Mouse (Mus musculus): ENCODE measurements around the gene Col6a5.

The Col6a5 gene

DNA sequence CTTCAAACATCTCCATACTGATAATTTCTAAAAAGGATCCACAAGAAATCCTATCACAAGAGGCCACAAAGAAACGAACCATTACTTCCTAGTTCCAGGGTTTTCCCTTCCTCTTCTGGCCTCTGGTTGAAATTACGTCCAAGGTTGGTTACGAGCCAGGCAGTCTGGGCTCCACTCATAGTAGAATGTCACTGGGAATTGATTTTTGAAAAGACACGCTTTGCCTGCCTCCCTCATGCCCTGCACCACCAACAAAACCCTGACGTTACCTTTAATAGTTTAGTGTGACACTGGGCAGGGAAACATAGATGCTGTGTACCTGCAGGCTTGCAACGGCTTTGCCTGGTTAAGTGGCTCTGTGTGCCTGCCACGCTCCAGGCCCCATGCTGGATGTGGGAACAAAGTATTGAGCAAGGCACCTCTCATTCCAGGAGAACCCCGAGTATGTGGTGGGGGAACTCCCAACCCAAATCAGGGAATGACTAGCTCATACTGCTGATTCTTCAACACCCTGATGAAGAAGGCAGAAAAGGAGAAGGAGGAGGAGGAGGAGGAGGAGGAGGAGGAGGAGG is 133.3 kb downstream of the Col6a5 start:
- in situ Hi-C loops (cut with MseI, MboI), result no loop called here

DNA sequence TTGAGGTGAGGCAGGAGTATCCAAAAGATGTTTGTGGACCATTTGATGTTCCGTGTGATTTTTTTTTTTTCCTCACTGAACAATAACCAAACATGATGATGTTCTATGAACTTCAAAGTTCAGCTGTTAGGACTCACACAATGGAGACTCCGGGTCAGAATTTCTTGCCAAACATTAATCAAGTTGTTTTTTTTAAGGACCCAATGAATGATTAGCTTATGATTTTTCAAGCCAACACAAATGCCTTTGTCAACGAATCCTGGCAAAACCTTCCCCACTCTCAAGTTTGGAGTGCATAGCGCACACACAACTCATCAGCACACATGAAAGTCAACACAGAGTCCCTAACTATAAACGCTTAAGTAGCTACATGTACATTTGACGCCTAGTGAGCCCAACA is 139.7 kb downstream of the Col6a5 start:
- in situ Hi-C loops (cut with MseI, MboI), result no loop called here

- in situ Hi-C loops (cut with MseI, MboI), result no loop called here
These were observed 141.2 kb downstream of the Col6a5 start for GRCm38 (mm10) chr9:105819155-105819709.

DNA sequence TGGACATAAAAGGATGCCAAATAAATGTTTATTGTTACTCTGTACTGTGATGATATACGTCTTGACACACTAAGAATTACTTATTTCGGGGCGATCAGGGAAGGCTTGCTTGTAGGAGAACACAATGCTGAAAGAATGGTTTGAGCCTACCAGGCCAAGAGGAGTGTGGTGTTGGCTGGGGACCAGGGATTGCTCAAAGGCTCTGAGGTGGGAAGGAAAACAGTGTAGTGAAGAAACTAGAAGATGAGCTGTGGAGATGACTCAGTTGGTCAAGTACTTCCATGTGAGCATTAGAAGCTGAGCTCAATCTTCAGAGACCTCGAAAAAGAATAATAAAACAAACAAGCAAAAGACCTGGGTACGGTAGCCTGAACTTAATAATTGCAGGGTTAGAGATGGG is 146.0 kb downstream of the Col6a5 start:
- in situ Hi-C loops (cut with MseI, MboI), result no loop called here

DNA sequence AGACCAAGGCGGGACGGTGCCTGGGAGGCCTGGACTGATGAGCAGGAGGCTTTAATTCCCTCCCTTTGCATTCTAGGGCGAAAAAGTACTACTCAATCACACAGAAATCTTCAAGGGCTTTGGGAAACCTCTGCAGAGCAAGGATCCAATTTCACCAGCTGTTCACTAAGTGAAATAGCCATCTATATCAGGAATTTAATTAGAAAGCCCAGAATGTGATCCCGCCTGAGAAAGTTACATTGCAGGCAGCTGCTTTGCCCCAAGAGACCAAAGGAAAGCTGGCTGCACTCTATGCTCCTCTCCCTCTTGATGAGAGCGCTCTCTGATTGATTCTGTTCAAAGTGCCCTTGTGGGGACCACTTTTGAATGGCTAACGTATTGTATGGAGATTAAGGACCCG is 149.0 kb downstream of the Col6a5 start:
- in situ Hi-C loops (cut with MseI, MboI), result no loop called here

- in situ Hi-C loops (cut with MseI, MboI), result no loop called here
These were observed 151.4 kb downstream of the Col6a5 start for GRCm38 (mm10) chr9:105808920-105809505.

All from mouse trophoblast stem cell (cell line).